Mouse (Mus musculus): Measurements from ENCODE around the gene Tnnc2. TPM values are rescaled to one million over a fixed set of nuclear protein-coding genes. Genes with fewer than 3 reads are reported as not detected.

Tnnc2 gene
- polyA plus RNA-seq, 1 experiment = 0.80 TPM

- Histone ChIP-seq H3K27ac (ENCODE audit: insufficient read depth, low read depth, low read length) (no peak overlapping the region), H3K4me1 (ENCODE audit: control insufficient read depth, insufficient read depth, low read length) (peaks cover 12% of the 10 kb centered on the region), H3K4me3 (ENCODE audit: insufficient read depth, low read length) (no peak overlapping the region)
- TF ChIP-seq POLR2A (IDR thresholded peaks at IDR 0.05; ENCODE audit: borderline replicate concordance, low read depth, low read length) (no peak), CTCF (IDR thresholded peaks at IDR 0.05; ENCODE audit: low read depth, low read length) (no peak)
Measured at GRCm38 (mm10) chr2:164817703-164818102, 37.9 kb upstream of the Tnnc2 start.

DNA sequence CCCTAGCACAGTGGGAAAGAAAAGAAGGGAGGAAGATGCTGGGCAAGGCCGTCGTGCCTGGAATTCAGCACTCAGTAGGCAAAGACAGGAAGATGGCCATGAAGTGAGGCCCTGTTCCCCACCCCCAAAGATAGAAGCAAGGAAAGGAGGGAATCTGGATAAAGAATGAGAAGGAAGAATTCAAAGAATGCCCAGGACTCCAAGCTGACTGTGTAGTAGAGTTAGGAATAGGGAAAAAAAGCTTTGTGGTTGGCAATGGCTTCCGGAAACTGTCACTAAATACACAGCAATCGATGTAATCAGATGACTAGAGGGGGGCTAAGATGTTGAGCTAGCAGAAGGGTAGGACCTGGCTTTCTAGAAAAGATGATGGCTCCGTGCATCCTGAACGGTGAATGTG, 37.4 kb upstream of the Tnnc2 start:
- Histone ChIP-seq H3K4me1 (ENCODE audit: control insufficient read depth, insufficient read depth, low read length) (peaks cover 10% of the 10 kb centered on the region), H3K4me3 (ENCODE audit: insufficient read depth, low read length) (no peak overlapping the region), H3K27ac (ENCODE audit: insufficient read depth, low read depth, low read length) (no peak overlapping the region)
- no peak for TF ChIP-seq POLR2A (IDR thresholded peaks at IDR 0.05; ENCODE audit: borderline replicate concordance, low read depth, low read length)
- TF ChIP-seq CTCF (IDR thresholded peaks at IDR 0.05; ENCODE audit: low read depth, low read length) = no peak

DNA sequence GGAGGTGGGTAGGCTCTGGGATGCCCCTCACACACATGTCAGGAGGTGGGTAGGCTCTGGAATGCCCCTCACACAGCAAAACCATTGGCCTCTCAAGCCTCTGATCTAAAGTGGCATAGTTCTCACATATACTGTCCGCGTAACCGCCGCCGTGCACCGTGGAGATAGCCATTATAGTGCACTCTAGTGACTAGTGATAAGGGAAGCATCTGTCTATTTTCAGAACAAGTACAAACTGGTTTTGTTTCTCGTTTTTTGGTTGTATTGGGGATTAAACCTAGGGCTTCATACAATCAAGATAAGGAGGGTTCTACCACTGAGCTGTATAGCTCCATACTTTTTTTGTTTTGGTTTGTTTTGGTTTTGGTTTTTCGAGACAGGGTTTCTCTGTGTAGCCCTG, 36.1 kb upstream of the Tnnc2 start:
- Histone ChIP-seq H3K4me3 (ENCODE audit: insufficient read depth, low read length) (no peak overlapping the region), H3K4me1 (ENCODE audit: control insufficient read depth, insufficient read depth, low read length) (peaks cover 8% of the 10 kb centered on the region), H3K27ac (ENCODE audit: insufficient read depth, low read depth, low read length) (peak overlapping the region; percentile 44)
- TF ChIP-seq POLR2A (IDR thresholded peaks at IDR 0.05; ENCODE audit: borderline replicate concordance, low read depth, low read length) = no peak

DNA sequence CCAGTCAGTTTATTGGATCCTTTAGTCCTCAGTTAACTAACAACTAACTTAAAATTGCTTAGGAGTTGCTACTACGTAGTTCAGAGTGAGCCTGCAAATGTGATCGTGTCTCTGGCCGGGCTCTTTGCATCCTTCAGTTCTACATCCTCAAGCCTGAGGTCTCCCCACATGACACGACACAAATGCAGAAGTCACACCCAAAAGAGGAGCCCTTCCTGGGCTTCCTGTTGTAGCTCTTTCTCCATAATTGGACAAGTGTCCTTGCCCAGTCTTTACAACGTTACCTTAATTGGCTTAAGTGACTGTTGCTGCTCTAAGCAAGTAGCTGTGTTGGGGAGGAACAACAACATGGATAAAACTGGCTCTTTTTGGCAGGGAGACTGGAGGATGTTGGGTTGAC, 35.6 kb upstream of the Tnnc2 start:
- Histone ChIP-seq H3K4me1 (ENCODE audit: control insufficient read depth, insufficient read depth, low read length) (peaks cover 8% of the 10 kb centered on the region), H3K4me3 (ENCODE audit: insufficient read depth, low read length) (no peak overlapping the region), H3K27ac (ENCODE audit: insufficient read depth, low read depth, low read length) (peak overlapping the region; percentile 59)
- TF ChIP-seq CTCF (IDR thresholded peaks at IDR 0.05; ENCODE audit: low read depth, low read length) = no peak
- TF ChIP-seq POLR2A (IDR thresholded peaks at IDR 0.05; ENCODE audit: borderline replicate concordance, low read depth, low read length) = no peak

- Histone ChIP-seq H3K27ac (ENCODE audit: insufficient read depth, low read depth, low read length) (no peak overlapping the region), H3K4me1 (ENCODE audit: control insufficient read depth, insufficient read depth, low read length) (peaks cover 8% of the 10 kb centered on the region), H3K4me3 (ENCODE audit: insufficient read depth, low read length) (no peak overlapping the region)
- TF ChIP-seq POLR2A (IDR thresholded peaks at IDR 0.05; ENCODE audit: borderline replicate concordance, low read depth, low read length) (no peak), CTCF (IDR thresholded peaks at IDR 0.05; ENCODE audit: low read depth, low read length) (no peak)
Measured at GRCm38 (mm10) chr2:164813557-164813956, 33.8 kb upstream of the Tnnc2 start.

- Histone ChIP-seq H3K4me3 (ENCODE audit: insufficient read depth, low read length) (no peak overlapping the region), H3K4me1 (ENCODE audit: control insufficient read depth, insufficient read depth, low read length) (peaks cover 16% of the 10 kb centered on the region), H3K27ac (ENCODE audit: insufficient read depth, low read depth, low read length) (no peak overlapping the region)
- TF ChIP-seq POLR2A (IDR thresholded peaks at IDR 0.05; ENCODE audit: borderline replicate concordance, low read depth, low read length) = no peak
- no peak for TF ChIP-seq CTCF (IDR thresholded peaks at IDR 0.05; ENCODE audit: low read depth, low read length)
Measured at GRCm38 (mm10) chr2:164806614-164807013, 26.8 kb upstream of the Tnnc2 start.

- H3K4me3 ChIP-seq (ENCODE audit: insufficient read depth, low read length) = peak overlapping the region; percentile 88
- TF ChIP-seq POLR2A (IDR thresholded peaks at IDR 0.05; ENCODE audit: borderline replicate concordance, low read depth, low read length) = no peak
- no peak for TF ChIP-seq CTCF (IDR thresholded peaks at IDR 0.05; ENCODE audit: low read depth, low read length)
- peaks cover 16% of the 10 kb centered on the region for H3K4me1 ChIP-seq (ENCODE audit: control insufficient read depth, insufficient read depth, low read length)
- H3K27ac ChIP-seq (ENCODE audit: insufficient read depth, low read depth, low read length) = peak overlapping the region; percentile 76
Measured at GRCm38 (mm10) chr2:164805332-164805718, 25.6 kb upstream of the Tnnc2 start.

DNA sequence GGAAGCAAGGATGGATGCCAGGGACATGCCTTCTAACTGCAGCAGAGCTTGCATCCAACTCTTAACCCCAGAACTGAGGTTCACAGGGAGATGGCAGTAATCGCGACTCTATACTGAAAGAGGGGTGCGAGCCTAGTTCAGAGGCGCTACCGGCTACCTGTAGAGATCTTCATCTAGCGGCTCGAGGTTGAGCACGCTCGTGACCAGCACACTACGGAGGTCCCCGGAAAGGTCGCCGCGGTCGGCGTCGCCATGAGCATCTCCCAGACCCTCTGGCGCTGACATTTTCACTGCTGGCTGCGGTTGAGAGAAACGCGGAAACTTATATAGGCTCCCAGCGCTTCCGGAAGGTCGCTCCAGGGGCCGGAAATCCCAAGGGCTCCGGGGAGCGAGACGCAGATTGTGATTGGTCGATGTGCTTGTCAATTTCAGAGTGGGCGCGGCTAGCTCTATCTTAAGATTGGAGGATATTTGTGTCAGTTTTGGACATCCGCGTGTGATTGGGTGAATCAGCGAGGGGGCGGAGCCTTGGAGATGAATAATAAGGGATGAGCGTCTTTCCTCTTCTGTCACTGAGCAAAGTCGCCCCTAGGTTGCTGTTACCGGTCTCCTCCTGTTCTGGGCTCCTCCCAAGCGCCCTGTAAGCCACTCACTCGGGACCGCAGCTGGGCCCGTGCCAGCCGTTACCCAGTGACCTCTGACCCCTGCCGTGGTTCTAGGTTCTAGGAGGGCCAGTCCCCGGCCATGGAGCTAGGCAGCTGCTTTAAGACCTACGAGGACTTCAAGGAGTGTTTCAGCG, 25.0 kb upstream of the Tnnc2 start, which contains the start of the genes Acot8 and Zswim3:
Gene Acot8, minus strand, starts transcription at position 350 of the 799 bp plus-strand sequence.
Gene Zswim3, plus strand, starts transcription at position 566 of the 799 bp plus-strand sequence.
- peak within 1 kb of the TSS; percentile 92 for H3K4me3 ChIP-seq (ENCODE audit: insufficient read depth, low read length)
- H3K4me1 ChIP-seq (ENCODE audit: control insufficient read depth, insufficient read depth, low read length) = peaks cover 16% of the 10 kb centered on the region
- peak; percentile 82; the same call in 1 of the 2 replicates for TF ChIP-seq POLR2A (IDR thresholded peaks at IDR 0.05; ENCODE audit: borderline replicate concordance, low read depth, low read length)
- no peak for TF ChIP-seq CTCF (IDR thresholded peaks at IDR 0.05; ENCODE audit: low read depth, low read length)
- peak within 1 kb of the TSS; percentile 76 for H3K27ac ChIP-seq (ENCODE audit: insufficient read depth, low read depth, low read length)

GRCm38 (mm10) chr2:164803921-164804313, 24.1 kb upstream of the Tnnc2 start:
- no peak overlapping the region for H3K27ac ChIP-seq (ENCODE audit: insufficient read depth, low read depth, low read length)
- TF ChIP-seq CTCF (IDR thresholded peaks at IDR 0.05; ENCODE audit: low read depth, low read length) (no peak), POLR2A (IDR thresholded peaks at IDR 0.05; ENCODE audit: borderline replicate concordance, low read depth, low read length) (no peak)
- H3K4me1 ChIP-seq (ENCODE audit: control insufficient read depth, insufficient read depth, low read length) = peaks cover 16% of the 10 kb centered on the region
- H3K4me3 ChIP-seq (ENCODE audit: insufficient read depth, low read length) = peak overlapping the region; percentile 92

GRCm38 (mm10) chr2:164803201-164803920, 23.6 kb upstream of the Tnnc2 start:
- peak overlapping the region; percentile 41 for H3K27ac ChIP-seq (ENCODE audit: insufficient read depth, low read depth, low read length)
- H3K4me3 ChIP-seq (ENCODE audit: insufficient read depth, low read length) = peak overlapping the region; percentile 92
- TF ChIP-seq POLR2A (IDR thresholded peaks at IDR 0.05; ENCODE audit: borderline replicate concordance, low read depth, low read length) (no peak), CTCF (IDR thresholded peaks at IDR 0.05; ENCODE audit: low read depth, low read length) (no peak)
- peaks cover 16% of the 10 kb centered on the region for H3K4me1 ChIP-seq (ENCODE audit: control insufficient read depth, insufficient read depth, low read length)

Measured in bone marrow macrophage, adult 2 months (primary cell).